Mouse (Mus musculus): ENCODE measurements around the gene Slc35f3. TPM values are rescaled to one million over a fixed set of nuclear protein-coding genes. Genes with fewer than 3 reads are reported as not detected.
"Not testable (repeated sequence)": the region's sequence is repeated elsewhere in the genome, so short reads cannot be mapped to it uniquely, and the experiment has no call there.

Slc35f3 gene
- total RNA-seq, 1 experiment = 0.18 TPM

DNA sequence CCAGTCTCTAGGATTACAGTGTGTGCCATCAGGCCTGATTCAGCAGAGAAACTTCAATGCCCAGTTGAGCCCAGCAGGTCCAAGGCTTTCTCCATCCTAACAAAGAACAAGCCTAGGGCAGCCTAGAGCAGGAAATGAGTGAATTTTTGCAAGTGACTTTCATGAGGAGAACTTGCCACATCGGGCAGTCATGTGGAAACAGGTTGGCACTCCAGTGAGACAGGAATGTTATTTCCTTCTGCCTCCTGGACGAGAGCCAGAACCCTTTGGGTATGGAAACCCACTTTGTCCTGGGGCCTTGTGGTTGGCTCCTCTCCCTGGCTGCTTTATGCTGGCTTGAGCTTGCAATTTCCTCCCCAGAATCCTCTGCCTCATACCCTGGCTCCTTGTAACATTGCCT, 93.2 kb downstream of the Slc35f3 start:
- in situ Hi-C loops (cut with MboI; ENCODE audit: low sequenced_read_pairs in 2 of 2, unreplicated experiment in 2 of 2) = no loop called here
- H3K4me3 ChIP-seq (ENCODE audit: insufficient read depth in 1 of 2, low read depth in 1 of 2, low read length in 2 of 2, poor library complexity in 1 of 2, severe bottlenecking in 1 of 2) = no peak overlapping the region
- no peaks in the 10 kb centered on the region for H3K36me3 ChIP-seq (ENCODE audit: control insufficient read depth, insufficient read depth, low read length, poor library complexity, severe bottlenecking)
- H3K4me1 ChIP-seq (ENCODE audit: control insufficient read depth in 2 of 2, insufficient read depth in 2 of 2, low read length in 2 of 2, poor library complexity in 1 of 2) = no peaks in the 10 kb centered on the region
- no peak overlapping the region for H3K27ac ChIP-seq (ENCODE audit: insufficient read depth, low read depth, low read length, poor library complexity, severe bottlenecking)
- no peak for DNase-seq (ENCODE audit: low read depth, low spot score)
- TF ChIP-seq MAFK (IDR thresholded peaks at IDR 0.05; ENCODE audit: insufficient read depth, low read depth, low read length) = no peak
- TF ChIP-seq CHD2 (IDR thresholded peaks at IDR 0.05; ENCODE audit: low read depth, low read length) = no peak
- no peak for TF ChIP-seq ZNF384 (IDR thresholded peaks at IDR 0.05; ENCODE audit: low read depth, low read length)
- no peaks in the 10 kb centered on the region for H3K9me3 ChIP-seq (ENCODE audit: control insufficient read depth, insufficient read depth, low read depth, low read length)
- H3K9ac ChIP-seq (ENCODE audit: insufficient read depth, low read depth, low read length, poor library complexity, severe bottlenecking) = no peak overlapping the region

DNA sequence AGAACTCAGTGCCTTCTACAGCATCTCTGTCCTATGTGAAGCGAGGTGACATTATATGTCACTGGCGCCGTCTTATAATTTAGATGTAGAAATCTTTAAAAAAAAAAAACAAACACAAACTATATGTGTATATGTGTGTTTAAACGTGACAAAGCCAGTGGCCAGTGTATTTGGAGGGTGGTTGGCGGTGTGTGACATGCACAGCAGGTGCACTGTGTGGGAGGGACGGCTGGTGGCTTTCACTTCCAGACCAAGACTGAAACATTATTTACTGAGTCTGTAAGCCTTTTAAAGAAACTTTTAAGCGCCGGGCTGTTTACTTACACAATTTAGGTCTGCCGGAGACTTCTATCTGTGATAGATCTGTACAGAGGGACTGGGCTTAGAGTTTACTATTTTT, 97.0 kb downstream of the Slc35f3 start:
- Histone ChIP-seq H3K4me3 (ENCODE audit: insufficient read depth in 1 of 2, low read depth in 1 of 2, low read length in 2 of 2, poor library complexity in 1 of 2, severe bottlenecking in 1 of 2) (no peak overlapping the region), H3K9me3 (ENCODE audit: control insufficient read depth, insufficient read depth, low read depth, low read length) (no peaks in the 10 kb centered on the region), H3K9ac (ENCODE audit: insufficient read depth, low read depth, low read length, poor library complexity, severe bottlenecking) (no peak overlapping the region), H3K36me3 (ENCODE audit: control insufficient read depth, insufficient read depth, low read length, poor library complexity, severe bottlenecking) (no peaks in the 10 kb centered on the region), H3K27ac (ENCODE audit: insufficient read depth, low read depth, low read length, poor library complexity, severe bottlenecking) (no peak overlapping the region), H3K4me1 (ENCODE audit: control insufficient read depth in 2 of 2, insufficient read depth in 2 of 2, low read length in 2 of 2, poor library complexity in 1 of 2) (no peaks in the 10 kb centered on the region)
- no peak for DNase-seq (ENCODE audit: low read depth, low spot score)
- TF ChIP-seq HCFC1 (IDR thresholded peaks at IDR 0.05; ENCODE audit: borderline replicate concordance, insufficient read depth, low read length) = no peak
- in situ Hi-C loops (cut with MboI; ENCODE audit: low sequenced_read_pairs in 2 of 2, unreplicated experiment in 2 of 2) = no loop called here

DNA sequence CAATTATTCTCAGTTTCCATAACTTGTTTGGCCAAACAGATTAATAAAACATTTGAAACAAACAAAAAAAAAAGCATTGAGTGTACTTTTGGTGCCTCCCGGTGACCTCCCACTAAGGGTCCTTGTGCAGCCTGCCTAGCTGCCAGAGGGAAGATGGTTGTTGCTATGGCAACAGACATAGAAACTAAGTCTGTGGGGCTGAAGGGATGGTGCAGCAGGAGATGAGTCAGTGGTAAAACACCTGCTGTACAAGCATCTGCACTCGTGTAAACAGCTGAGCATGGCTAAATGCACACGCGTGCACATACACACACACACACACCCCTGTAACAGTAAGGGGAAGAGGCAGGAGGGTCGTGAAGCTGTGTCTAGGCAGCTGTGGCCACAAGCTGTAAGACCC, 97.6 kb downstream of the Slc35f3 start:
- no peak for DNase-seq (ENCODE audit: low read depth, low spot score)
- in situ Hi-C loops (cut with MboI; ENCODE audit: low sequenced_read_pairs in 2 of 2, unreplicated experiment in 2 of 2) = no loop called here
- Histone ChIP-seq H3K36me3 (ENCODE audit: control insufficient read depth, insufficient read depth, low read length, poor library complexity, severe bottlenecking) (no peaks in the 10 kb centered on the region), H3K4me3 (ENCODE audit: insufficient read depth in 1 of 2, low read depth in 1 of 2, low read length in 2 of 2, poor library complexity in 1 of 2, severe bottlenecking in 1 of 2) (no peak overlapping the region), H3K4me1 (ENCODE audit: control insufficient read depth in 2 of 2, insufficient read depth in 2 of 2, low read length in 2 of 2, poor library complexity in 1 of 2) (no peaks in the 10 kb centered on the region), H3K27ac (ENCODE audit: insufficient read depth, low read depth, low read length, poor library complexity, severe bottlenecking) (no peak overlapping the region), H3K9ac (ENCODE audit: insufficient read depth, low read depth, low read length, poor library complexity, severe bottlenecking) (no peak overlapping the region), H3K9me3 (ENCODE audit: control insufficient read depth, insufficient read depth, low read depth, low read length) (no peaks in the 10 kb centered on the region)
- TF ChIP-seq HCFC1 (IDR thresholded peaks at IDR 0.05; ENCODE audit: borderline replicate concordance, insufficient read depth, low read length) (no peak), CHD2 (IDR thresholded peaks at IDR 0.05; ENCODE audit: low read depth, low read length) (no peak), MAFK (IDR thresholded peaks at IDR 0.05; ENCODE audit: insufficient read depth, low read depth, low read length) (no peak), ZC3H11A (IDR thresholded peaks at IDR 0.05; ENCODE audit: borderline replicate concordance, low read depth, low read length) (no peak), ZNF384 (IDR thresholded peaks at IDR 0.05; ENCODE audit: low read depth, low read length) (no peak)

DNA sequence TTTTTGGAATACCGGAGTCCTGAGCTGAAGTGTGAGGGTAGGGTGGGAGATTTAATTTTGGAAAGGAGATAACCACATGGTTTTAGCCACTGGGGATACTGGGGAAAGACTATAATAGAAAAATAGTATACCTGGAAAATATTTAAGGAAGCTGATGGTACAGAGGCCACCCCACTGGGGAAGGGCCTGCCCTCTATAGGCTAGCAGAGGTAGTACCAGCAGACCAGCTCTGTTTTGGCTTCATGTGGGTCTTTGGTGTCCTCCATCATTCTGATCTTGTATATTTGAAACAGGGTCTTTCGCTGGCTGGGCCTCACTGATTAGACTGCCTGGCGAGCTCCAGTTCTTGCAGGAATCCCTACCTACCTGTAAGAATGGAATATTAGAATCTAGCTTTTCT, 100.0 kb downstream of the Slc35f3 start:
- Histone ChIP-seq H3K4me1 (ENCODE audit: control insufficient read depth in 2 of 2, insufficient read depth in 2 of 2, low read length in 2 of 2, poor library complexity in 1 of 2) (no peaks in the 10 kb centered on the region), H3K36me3 (ENCODE audit: control insufficient read depth, insufficient read depth, low read length, poor library complexity, severe bottlenecking) (no peaks in the 10 kb centered on the region), H3K27ac (ENCODE audit: insufficient read depth, low read depth, low read length, poor library complexity, severe bottlenecking) (no peak overlapping the region), H3K9me3 (ENCODE audit: control insufficient read depth, insufficient read depth, low read depth, low read length) (no peaks in the 10 kb centered on the region), H3K9ac (ENCODE audit: insufficient read depth, low read depth, low read length, poor library complexity, severe bottlenecking) (no peak overlapping the region), H3K4me3 (ENCODE audit: insufficient read depth in 1 of 2, low read depth in 1 of 2, low read length in 2 of 2, poor library complexity in 1 of 2, severe bottlenecking in 1 of 2) (no peak overlapping the region)
- DNase-seq (ENCODE audit: low read depth, low spot score) = no peak
- in situ Hi-C loops (cut with MboI; ENCODE audit: low sequenced_read_pairs in 2 of 2, unreplicated experiment in 2 of 2) = no loop called here
- TF ChIP-seq MAFK (IDR thresholded peaks at IDR 0.05; ENCODE audit: insufficient read depth, low read depth, low read length) = no peak
- TF ChIP-seq ZNF384 (IDR thresholded peaks at IDR 0.05; ENCODE audit: low read depth, low read length) = no peak
- no peak for TF ChIP-seq HCFC1 (IDR thresholded peaks at IDR 0.05; ENCODE audit: borderline replicate concordance, insufficient read depth, low read length)
- no peak for TF ChIP-seq ZC3H11A (IDR thresholded peaks at IDR 0.05; ENCODE audit: borderline replicate concordance, low read depth, low read length)
- TF ChIP-seq CHD2 (IDR thresholded peaks at IDR 0.05; ENCODE audit: low read depth, low read length) = no peak

DNA sequence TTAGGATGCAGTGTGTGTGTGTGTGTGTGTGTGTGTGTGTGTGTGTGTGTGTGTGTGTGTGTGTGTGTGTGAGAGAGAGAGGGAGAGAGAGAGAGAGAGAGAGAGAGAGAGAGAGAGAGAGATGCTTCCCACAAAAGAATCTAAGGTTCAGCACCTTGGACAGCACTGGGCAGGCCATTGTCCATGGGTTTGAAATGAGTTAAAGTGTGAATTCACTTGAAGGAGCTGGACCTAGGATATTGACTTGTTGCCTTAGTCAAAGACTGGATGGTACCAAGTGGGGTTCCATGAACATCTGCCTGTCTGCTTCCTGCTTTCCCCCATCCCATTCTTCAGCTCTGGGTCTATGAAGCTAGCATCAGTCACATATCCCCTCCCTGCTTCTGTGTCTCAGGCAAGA, 106.2 kb downstream of the Slc35f3 start:
- H3K9me3 ChIP-seq (ENCODE audit: control insufficient read depth, insufficient read depth, low read depth, low read length); H3K4me3 ChIP-seq (ENCODE audit: insufficient read depth in 1 of 2, low read depth in 1 of 2, low read length in 2 of 2, poor library complexity in 1 of 2, severe bottlenecking in 1 of 2); DNase-seq (ENCODE audit: low read depth, low spot score); H3K4me1 ChIP-seq (ENCODE audit: control insufficient read depth in 2 of 2, insufficient read depth in 2 of 2, low read length in 2 of 2, poor library complexity in 1 of 2); H3K27ac ChIP-seq (ENCODE audit: insufficient read depth, low read depth, low read length, poor library complexity, severe bottlenecking); in situ Hi-C loops (cut with MboI; ENCODE audit: low sequenced_read_pairs in 2 of 2, unreplicated experiment in 2 of 2); H3K9ac ChIP-seq (ENCODE audit: insufficient read depth, low read depth, low read length, poor library complexity, severe bottlenecking); H3K36me3 ChIP-seq (ENCODE audit: control insufficient read depth, insufficient read depth, low read length, poor library complexity, severe bottlenecking): not testable (repeated sequence)
